Mouse (Mus musculus): Measurements from ENCODE around the gene Gm13089.
"Not testable (repeated sequence)": the region's sequence is repeated elsewhere in the genome, so short reads cannot be mapped to it uniquely, and the experiment has no call there.

Gm13089 gene

GRCm38 (mm10) chr4:143702611-143703010 is at the start of gene Gm13089:
TSS of gene Gm13089 (minus strand) at chr4:143702711.
- DNase-seq (ENCODE audit: low spot score): no peak

GRCm38 (mm10) chr4:143719155-143719554 is 16.6 kb upstream of the Gm13089 start, which contains the start of gene Gm13078:
TSS of gene Gm13078 (plus strand) at chr4:143719455.
- DNase-seq (ENCODE audit: low spot score): no peak

GRCm38 (mm10) chr4:143657146-143657545 is 45.4 kb downstream of the Gm13089 start, which contains the start of gene Gm13088:
TSS of gene Gm13088 (minus strand) at chr4:143657246.
- not testable (repeated sequence) for DNase-seq (ENCODE audit: low spot score)

All from ovary, postnatal 14 days (tissue).